Mouse (Mus musculus) fibroblast of lung, adult 2 months (primary cell): ENCODE data around the gene Ptpn11.

Experiments used
- DNase-seq: peaks from one replicate; pipeline ENCODE4 v3.0.0-alpha.2; 2011; ENCODE audit warnings: low read depth

Gene Ptpn11

GRCm38 (mm10) chr5:121124208-121125185 is 66.7 kb downstream of the Ptpn11 start:
- no peak for DNase-seq

- DNase-seq: no peak
Observed at GRCm38 (mm10) chr5:121123399-121123798, 67.8 kb downstream of the Ptpn11 start.

GRCm38 (mm10) chr5:121122577-121122976 is 68.6 kb downstream of the Ptpn11 start:
- no peak for DNase-seq

- DNase-seq: no peak
Observed at GRCm38 (mm10) chr5:121122036-121122435, 69.2 kb downstream of the Ptpn11 start.

- DNase-seq: no peak
Observed at GRCm38 (mm10) chr5:121119331-121120034, 71.7 kb downstream of the Ptpn11 start.

- no peak for DNase-seq
Observed at GRCm38 (mm10) chr5:121118345-121118744, 72.9 kb downstream of the Ptpn11 start.

GRCm38 (mm10) chr5:121116941-121117340 is 74.3 kb downstream of the Ptpn11 start:
- DNase-seq: no peak

- no peak for DNase-seq
Observed at GRCm38 (mm10) chr5:121115391-121116157, 75.6 kb downstream of the Ptpn11 start.

GRCm38 (mm10) chr5:121114151-121114550 is 77.0 kb downstream of the Ptpn11 start:
- DNase-seq: no peak

- DNase-seq: no peak
Observed at GRCm38 (mm10) chr5:121112390-121112789, 78.8 kb downstream of the Ptpn11 start.

- DNase-seq: no peak
Observed at GRCm38 (mm10) chr5:121111106-121111915, 79.9 kb downstream of the Ptpn11 start.

GRCm38 (mm10) chr5:121109185-121109584 is 82.0 kb downstream of the Ptpn11 start:
- DNase-seq: no peak

- no peak for DNase-seq
Observed at GRCm38 (mm10) chr5:121106913-121107312, 84.3 kb downstream of the Ptpn11 start.

- DNase-seq: no peak
Observed at GRCm38 (mm10) chr5:121100886-121101580, 90.2 kb downstream of the Ptpn11 start.

- DNase-seq: no peak
Observed at GRCm38 (mm10) chr5:121100095-121100494, 91.1 kb downstream of the Ptpn11 start.

GRCm38 (mm10) chr5:121097970-121098369 is 93.2 kb downstream of the Ptpn11 start:
- no peak for DNase-seq

- DNase-seq: no peak
Observed at GRCm38 (mm10) chr5:121096744-121097143, 94.5 kb downstream of the Ptpn11 start.

- DNase-seq: no peak
Observed at GRCm38 (mm10) chr5:121093281-121093680, 97.9 kb downstream of the Ptpn11 start.

- no peak for DNase-seq
Observed at GRCm38 (mm10) chr5:121089660-121090059, 101.5 kb downstream of the Ptpn11 start.

GRCm38 (mm10) chr5:121087733-121088132 is 103.5 kb downstream of the Ptpn11 start:
- DNase-seq: no peak

- no peak for DNase-seq
Observed at GRCm38 (mm10) chr5:121082605-121083004, 108.6 kb downstream of the Ptpn11 start.
